Mouse (Mus musculus) midbrain, embryonic 14.5 days (tissue): Measurements from ENCODE around the gene Ipo9. TPM values are rescaled to one million over a fixed set of nuclear protein-coding genes. Genes with fewer than 3 reads are reported as not detected.
A peak's percentile ranks its signal among the peaks of the same experiment; 100 is the strongest.
"Not testable (repeated sequence)": the region's sequence is repeated elsewhere in the genome, so short reads cannot be mapped to it uniquely, and the experiment has no call there.

Experiments used
- ATAC-seq: fragments of 200-750 bp; cut with Nextera tagmentation; 2 replicates; pipeline ENCODE4 v1.8.0; 2017; ENCODE audit warnings: moderate number of reproducible peaks, moderate library complexity; ENCODE audit not compliant: low FRiP score, low TSS enrichment
- DNase-seq: peaks from one replicate; pipeline ENCODE4 v3.0.0-alpha.2; 2015
- H3K27ac ChIP-seq: fragments of 300-500 bp; sonication (generic); replicated peaks from 2 replicates; pipeline ENCODE4 v1.5.1; 2014; ENCODE audit warnings: mild to moderate bottlenecking, low read depth, low read length, moderate library complexity
- H3K27me3 ChIP-seq: fragments of 300-500 bp; sonication (generic); 2 replicates; pipeline ENCODE4 v1.6.1; 2014; ENCODE audit warnings: low read length, control low read depth, mixed read lengths; ENCODE audit not compliant: control insufficient read depth, insufficient read depth
- H3K36me3 ChIP-seq: fragments of 300-500 bp; sonication (generic); 2 replicates; pipeline ENCODE4 v1.6.1; 2014; ENCODE audit warnings: low read length, control low read depth; ENCODE audit not compliant: control insufficient read depth, insufficient read depth
- H3K4me1 ChIP-seq: fragments of 300-500 bp; sonication (generic); 2 replicates; pipeline ENCODE4 v1.6.1; 2014; ENCODE audit warnings: mild to moderate bottlenecking, antibody characterized with exemption, low read length, control low read depth; ENCODE audit not compliant: control insufficient read depth, insufficient read depth
- H3K4me2 ChIP-seq: fragments of 300-500 bp; sonication (generic); 2 replicates; pipeline ENCODE4 v1.6.1; 2014; ENCODE audit warnings: mild to moderate bottlenecking, low read length, moderate library complexity
- H3K4me3 ChIP-seq: fragments of 300-500 bp; sonication (generic); replicated peaks from 2 replicates; pipeline ENCODE4 v1.5.1; 2014; ENCODE audit warnings: low read depth, low read length
- H3K9ac ChIP-seq: fragments of 300-500 bp; sonication (generic); replicated peaks from 2 replicates; pipeline ENCODE4 v1.6.1; 2014; ENCODE audit warnings: mild to moderate bottlenecking, low read length, moderate library complexity
- H3K9me3 ChIP-seq: fragments of 300-500 bp; sonication (generic); 2 replicates; pipeline ENCODE4 v1.6.1; 2016; ENCODE audit warnings: low read length, control low read depth, mixed read lengths; ENCODE audit not compliant: control insufficient read depth
- WGBS: fragments of 180-500 bp; shearing (Covaris S2); extraction: QIAGEN DNeasy Blood & Tissue Kit; methylation state at CpG from one replicate; pipeline ENCODE4 v1.1.7; 2014; 5-methylcytosine and 5-hydroxymethylcytosine counted together
- polyA plus RNA-seq: library from polyadenylated mRNA; unstranded; fragments of >200 nt; fragmentation: Nextera tagmentation; extraction: Ambion mirVana; gene quantifications from 2 replicates; pipeline ENCODE4 v1.2.1, GENCODE M21; 2014

Ipo9 gene
- polyA plus RNA-seq, 1 experiment from 2014 or later = 127 TPM

DNA sequence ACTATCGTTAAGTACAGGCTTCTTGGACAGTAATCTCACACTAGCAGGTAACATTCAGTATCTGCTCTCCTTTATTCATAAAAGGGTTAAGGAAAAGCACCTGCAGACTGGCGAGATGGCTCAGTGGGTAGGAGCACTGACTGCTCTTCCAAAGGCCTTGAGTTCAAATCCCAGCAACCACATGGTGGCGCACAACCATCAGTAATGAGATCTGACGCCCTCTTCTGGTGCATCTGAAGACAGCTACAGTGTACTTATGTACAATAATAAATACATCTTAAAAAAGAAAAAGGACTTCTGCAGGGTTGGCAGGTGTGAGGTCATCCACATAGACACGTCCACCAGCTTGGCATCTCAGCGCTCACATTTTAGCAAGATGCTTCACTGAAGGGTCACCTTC, 48.7 kb downstream of the Ipo9 start:
- 63% methylated on average over 6 of the region's 6 CpGs for WGBS
- ATAC-seq = not testable (repeated sequence)

DNA sequence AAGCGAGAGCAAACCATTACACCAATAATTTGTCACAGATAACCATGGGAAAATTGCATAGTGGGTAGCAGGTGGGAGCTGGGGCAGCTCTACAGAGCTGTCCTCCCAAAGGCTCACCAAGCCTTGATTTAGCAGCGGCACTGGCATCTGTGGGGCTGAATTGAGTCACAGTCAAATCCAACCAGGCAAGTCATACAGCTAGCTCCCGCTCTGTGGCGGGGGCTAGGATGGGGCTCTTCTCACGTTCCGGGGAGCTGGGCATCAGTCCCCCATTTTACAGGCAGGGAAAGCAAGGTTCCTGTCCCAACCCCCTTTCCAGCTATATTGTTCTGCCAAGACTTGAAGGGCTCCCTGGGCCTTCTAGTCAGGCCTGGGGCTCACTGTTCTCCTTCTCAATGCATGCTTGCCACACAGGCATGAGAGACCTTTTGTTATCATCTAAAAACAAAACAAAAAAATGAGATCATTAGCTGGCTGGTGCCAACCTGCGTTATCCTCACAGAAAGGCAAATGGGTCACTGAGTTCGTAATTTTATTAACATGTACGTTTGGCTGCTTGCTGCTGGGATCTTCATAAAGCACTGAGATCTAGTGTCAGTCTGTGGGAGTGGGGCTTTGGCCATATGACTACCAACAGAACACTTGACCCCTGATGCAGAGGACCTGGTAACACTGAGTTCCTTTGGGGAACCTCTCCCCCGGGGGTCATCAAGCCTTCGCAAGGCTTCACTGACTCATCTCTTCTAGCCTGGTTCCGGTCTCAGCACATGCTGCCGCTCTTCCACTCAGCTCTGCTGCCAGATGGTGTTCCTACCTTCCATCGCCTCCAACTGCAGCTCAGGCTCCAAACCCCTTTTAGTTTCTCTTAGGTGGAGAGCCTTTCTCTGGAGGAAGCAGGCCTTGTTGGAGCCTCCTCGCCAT, 50.0 kb downstream of the Ipo9 start:
- H3K36me3 ChIP-seq = peaks cover 37% of the 10 kb centered on the region
- no peak overlapping the region for H3K9ac ChIP-seq
- H3K4me3 ChIP-seq = no peak overlapping the region
- WGBS = 79% methylated on average over 15 of the region's 15 CpGs
- no peaks in the 10 kb centered on the region for H3K9me3 ChIP-seq
- H3K27ac ChIP-seq = no peak overlapping the region
- no peak for ATAC-seq
- DNase-seq = peak; percentile 11
- no peaks in the 10 kb centered on the region for H3K27me3 ChIP-seq
- no peak overlapping the region for H3K4me2 ChIP-seq
- H3K4me1 ChIP-seq = peaks cover under 1% of the 10 kb centered on the region; the same call in 1 of the 2 replicates

More for the DNA sequence above, 48.7 kb downstream of the Ipo9 start:
- H3K4me1 ChIP-seq, H3K27ac ChIP-seq, H3K4me3 ChIP-seq, H3K4me2 ChIP-seq, H3K27me3 ChIP-seq, H3K9ac ChIP-seq, DNase-seq, H3K9me3 ChIP-seq: not testable (repeated sequence)
- peaks cover 50% of the 10 kb centered on the region for H3K36me3 ChIP-seq

DNA sequence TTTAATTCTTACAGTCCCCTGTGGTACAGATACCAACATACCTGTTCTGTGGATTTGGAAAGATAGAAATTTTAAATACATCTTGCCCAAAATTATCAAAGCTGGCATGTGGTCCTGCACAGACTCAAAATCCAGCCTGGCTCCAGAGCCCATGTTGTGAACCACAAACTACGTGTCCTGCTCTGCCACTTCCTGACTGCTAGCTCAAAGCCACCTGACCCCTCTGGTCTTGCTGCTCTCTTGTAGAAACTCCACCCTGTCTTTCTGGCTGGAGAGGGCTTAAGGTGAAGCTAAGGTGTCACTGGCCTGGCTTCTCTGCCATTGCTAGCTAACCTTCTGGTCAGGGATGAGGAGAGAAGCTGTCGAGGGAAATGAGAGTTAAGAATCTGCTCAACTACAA, 51.3 kb downstream of the Ipo9 start:
- H3K4me1 ChIP-seq = peaks cover 7% of the 10 kb centered on the region; the same call in 1 of the 2 replicates
- H3K27ac ChIP-seq = no peak overlapping the region
- H3K36me3 ChIP-seq = peaks cover 24% of the 10 kb centered on the region
- no peaks in the 10 kb centered on the region for H3K27me3 ChIP-seq
- WGBS = 65% methylated on average over 2 of the region's 2 CpGs
- no peak overlapping the region for H3K4me2 ChIP-seq
- H3K9ac ChIP-seq = no peak overlapping the region
- DNase-seq (no peak), ATAC-seq (no peak)
- no peak overlapping the region for H3K4me3 ChIP-seq
- H3K9me3 ChIP-seq = no peaks in the 10 kb centered on the region

DNA sequence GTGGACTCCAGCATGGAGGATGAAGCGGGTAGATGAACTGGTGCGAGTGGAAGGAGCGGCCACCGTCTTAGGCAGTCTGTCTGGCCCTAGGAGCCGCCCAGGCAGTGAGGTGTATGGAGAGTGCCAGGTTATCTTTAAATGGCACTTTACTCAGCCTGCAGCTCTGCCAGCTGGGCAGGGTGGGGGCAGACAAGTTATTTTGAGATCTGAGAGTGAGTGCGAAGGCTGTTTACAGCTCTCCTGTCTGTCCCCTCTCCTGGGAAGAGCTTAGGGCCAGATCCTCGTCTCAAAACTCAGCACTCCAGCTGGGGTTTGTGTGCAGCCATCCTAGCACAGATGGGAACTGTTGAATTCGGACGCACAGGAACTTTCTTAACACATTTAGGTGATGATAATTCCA, 51.7 kb downstream of the Ipo9 start:
- Histone ChIP-seq H3K4me2 (no peak overlapping the region), H3K4me1 (peaks cover 11% of the 10 kb centered on the region; the same call in 1 of the 2 replicates), H3K27me3 (no peaks in the 10 kb centered on the region), H3K9me3 (no peaks in the 10 kb centered on the region), H3K27ac (no peak overlapping the region), H3K36me3 (peaks cover 20% of the 10 kb centered on the region), H3K4me3 (no peak overlapping the region), H3K9ac (no peak overlapping the region)
- DNase-seq (no peak), ATAC-seq (no peak)
- WGBS = 59% methylated on average over 9 of the region's 9 CpGs

DNA sequence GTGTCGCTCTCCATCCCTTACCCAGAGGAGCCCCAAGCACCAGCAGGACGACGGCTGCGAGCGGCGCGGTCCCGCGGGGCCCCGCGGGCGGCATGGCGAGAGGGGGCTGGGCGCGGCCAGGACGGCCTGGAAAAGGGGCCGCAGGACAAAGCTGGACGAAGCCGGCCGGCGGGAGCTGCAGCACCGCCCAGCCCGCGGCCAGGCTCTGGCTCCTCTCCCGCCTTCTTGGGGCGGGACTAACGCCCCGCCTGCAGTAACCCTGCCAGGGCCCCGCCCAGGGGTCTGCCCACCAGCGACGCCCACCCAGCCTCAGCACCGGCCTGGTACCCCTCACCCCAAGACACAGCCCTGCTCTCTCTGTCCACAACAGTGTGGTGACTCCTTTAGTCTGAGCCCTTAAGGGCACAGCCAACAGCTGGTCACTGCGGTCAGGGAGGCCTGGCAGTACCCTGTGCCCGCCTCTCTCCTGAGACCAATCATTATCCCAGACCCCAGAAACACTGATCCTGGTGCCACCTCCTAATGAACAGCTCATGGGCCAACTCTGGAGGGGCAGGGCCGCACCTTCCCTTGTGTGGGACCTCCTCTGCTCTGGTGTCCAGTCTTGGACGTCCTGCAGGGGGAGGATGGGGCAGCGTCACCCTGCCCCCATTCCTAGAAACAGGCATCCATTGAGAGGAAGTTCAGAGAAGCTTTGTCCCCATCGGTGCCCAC, 55.3 kb downstream of the Ipo9 start, which contains the start of gene Shisa4:
TSS of gene Shisa4 (minus strand) at position 370 of the 714 bp plus-strand sequence.
- 0 out of 2 replicates have a peak, but pooled peaks cover 7% of the 10 kb centered on the region for H3K36me3 ChIP-seq
- peak within 1 kb of the TSS; percentile 89 for H3K4me2 ChIP-seq
- peaks cover 28% of the 10 kb centered on the region for H3K4me1 ChIP-seq
- H3K27me3 ChIP-seq = no peaks in the 10 kb centered on the region
- 3% methylated on average over 33 of the region's 38 CpGs for WGBS
- H3K9me3 ChIP-seq = no peaks in the 10 kb centered on the region
- H3K9ac ChIP-seq = peak within 1 kb of the TSS; percentile 91
- peak; percentile 85 for DNase-seq
- peak; percentile 89 for ATAC-seq
- peak within 1 kb of the TSS; percentile 74 for H3K4me3 ChIP-seq
- peak within 1 kb of the TSS; percentile 78 for H3K27ac ChIP-seq

DNA sequence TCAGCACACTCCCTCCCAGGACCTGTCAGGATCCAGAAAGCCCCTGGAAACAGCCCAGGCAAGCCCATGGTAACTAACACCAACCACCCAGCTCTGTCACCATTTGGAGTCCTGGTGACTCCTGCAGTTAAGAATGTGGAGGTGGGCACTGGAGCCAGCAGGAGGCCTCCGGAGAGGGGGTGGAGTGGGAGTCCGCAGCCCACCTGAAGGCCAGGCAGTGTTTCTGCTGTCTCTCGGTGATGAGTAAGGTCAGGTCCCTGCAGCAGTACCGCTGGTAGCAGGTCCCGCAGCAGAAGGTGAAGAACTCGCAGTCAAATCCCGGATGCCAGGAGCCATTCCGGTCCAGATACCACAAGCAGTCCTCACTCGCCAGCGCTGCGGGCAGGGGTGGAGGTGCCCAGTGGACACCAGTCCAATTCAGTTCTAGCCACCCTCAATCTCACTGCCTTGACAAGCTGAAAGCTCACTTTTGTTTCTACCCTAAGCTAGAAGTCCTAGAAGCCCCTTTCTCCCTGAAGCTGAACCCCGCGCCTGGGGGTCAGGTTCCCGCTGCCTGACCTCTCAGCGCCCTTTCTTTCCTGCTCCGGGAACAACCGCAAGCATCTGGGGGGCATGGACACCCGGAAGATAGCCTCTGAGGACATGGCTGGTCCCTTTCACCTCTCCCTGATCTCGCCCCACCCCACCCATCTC, 56.0 kb downstream of the Ipo9 start:
- Histone ChIP-seq H3K9ac (peak overlapping the region; percentile 91), H3K27ac (peak overlapping the region; percentile 78), H3K9me3 (no peaks in the 10 kb centered on the region), H3K4me1 (peaks cover 28% of the 10 kb centered on the region), H3K27me3 (no peaks in the 10 kb centered on the region), H3K36me3 (0 out of 2 replicates have a peak, but pooled peaks cover 7% of the 10 kb centered on the region), H3K4me3 (peak overlapping the region; percentile 74), H3K4me2 (peak overlapping the region; percentile 89)
- WGBS = 2% methylated on average over 19 of the region's 19 CpGs
- ATAC-seq (0 out of 2 replicates have a peak, but pooled peaks have one; percentile 6), DNase-seq (peak; percentile 49)

DNA sequence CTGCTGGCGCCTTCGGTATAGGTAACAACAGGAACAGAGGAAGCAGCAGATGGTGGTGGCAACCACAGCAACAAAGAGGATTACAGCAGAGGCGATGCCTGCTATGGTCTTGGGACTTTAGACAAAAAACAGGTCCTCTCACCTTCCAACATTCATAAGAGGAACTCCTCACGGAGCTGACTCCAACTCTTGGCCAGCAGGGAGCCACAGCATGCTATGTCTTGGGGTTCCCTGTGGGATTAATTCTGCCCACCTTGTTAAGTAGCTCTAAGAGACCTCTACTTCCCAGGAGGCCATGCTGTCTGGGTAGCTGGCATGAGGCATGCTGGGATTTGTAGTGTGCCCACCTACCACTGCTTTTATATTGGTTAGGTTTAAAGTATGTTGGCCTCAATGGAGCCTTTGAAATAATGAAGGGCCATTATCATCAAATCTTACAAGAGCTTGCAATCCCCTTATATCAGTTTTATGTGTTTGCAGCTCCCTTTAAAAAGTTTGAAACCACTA, 57.1 kb downstream of the Ipo9 start:
- no peaks in the 10 kb centered on the region for H3K27me3 ChIP-seq
- peak overlapping the region; percentile 21 for H3K4me3 ChIP-seq
- H3K4me1 ChIP-seq = peaks cover 36% of the 10 kb centered on the region
- DNase-seq (peak; percentile 66), ATAC-seq (no peak)
- H3K36me3 ChIP-seq = 0 out of 2 replicates have a peak, but pooled peaks cover 7% of the 10 kb centered on the region
- H3K9ac ChIP-seq = peak overlapping the region; percentile 34; the same call in 1 of the 2 replicates
- WGBS = 54% methylated on average over 4 of the region's 4 CpGs
- peak overlapping the region; percentile 89 for H3K4me2 ChIP-seq
- H3K9me3 ChIP-seq = no peaks in the 10 kb centered on the region
- H3K27ac ChIP-seq = no peak overlapping the region

DNA sequence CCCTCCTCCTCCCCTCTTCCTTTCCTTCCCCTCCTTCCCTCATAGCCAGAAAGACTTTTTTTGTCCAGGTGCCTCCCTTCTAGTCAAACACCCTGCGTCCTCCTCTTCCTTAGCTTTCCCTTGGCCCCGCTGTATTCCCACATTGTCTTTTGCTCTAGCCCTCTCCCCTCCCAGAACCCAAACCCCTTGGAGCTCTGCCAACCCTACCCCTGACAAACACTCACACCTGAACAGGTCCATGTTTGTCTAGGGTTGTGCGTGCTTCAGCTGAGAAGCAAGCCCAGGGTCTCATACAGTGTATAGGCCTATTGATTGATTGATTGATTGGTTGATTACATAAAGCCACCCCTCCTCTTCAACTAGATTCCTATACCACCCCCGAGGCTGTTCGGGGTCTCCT, 60.9 kb downstream of the Ipo9 start:
- Histone ChIP-seq H3K9ac (no peak overlapping the region), H3K4me3 (no peak overlapping the region), H3K36me3 (0 out of 2 replicates have a peak, but pooled peaks cover 7% of the 10 kb centered on the region), H3K4me1 (peaks cover 35% of the 10 kb centered on the region), H3K27ac (no peak overlapping the region), H3K4me2 (peak overlapping the region; percentile 88), H3K27me3 (no peaks in the 10 kb centered on the region), H3K9me3 (no peaks in the 10 kb centered on the region)
- WGBS = 83% methylated on average over 5 of the region's 5 CpGs
- ATAC-seq = no peak
- peak; percentile 6 for DNase-seq
